Mouse (Mus musculus) neural tube, embryonic 14.5 days (tissue): ENCODE results near the gene Vrk1. TPM values are rescaled to one million over a fixed set of nuclear protein-coding genes. Genes with fewer than 3 reads are reported as not detected.

Experiments used
- ATAC-seq: fragments of 200-750 bp; cut with Nextera tagmentation; 2 replicates; pipeline ENCODE4 v1.8.0; 2017; ENCODE audit warnings: low read depth, mild to moderate bottlenecking, moderate TSS enrichment, moderate library complexity
- H3K27ac ChIP-seq: fragments of 300-500 bp; sonication (generic); 2 replicates; pipeline ENCODE4 v1.5.1; 2014; ENCODE audit warnings: low read depth, mild to moderate bottlenecking, control low read depth, low read length, moderate library complexity, mixed read lengths
- H3K27me3 ChIP-seq: fragments of 300-500 bp; sonication (generic); 2 replicates; pipeline ENCODE4 v1.6.1; 2014; ENCODE audit warnings: low read length; ENCODE audit not compliant: control insufficient read depth, insufficient read depth
- H3K36me3 ChIP-seq: fragments of 300-500 bp; sonication (generic); 2 replicates; pipeline ENCODE4 v1.6.1; 2014; ENCODE audit warnings: low read length, mixed read lengths; ENCODE audit not compliant: control insufficient read depth, insufficient read depth
- H3K4me1 ChIP-seq: fragments of 300-500 bp; sonication (generic); 2 replicates; pipeline ENCODE4 v1.6.1; 2014; ENCODE audit warnings: low read length; ENCODE audit not compliant: control insufficient read depth, insufficient read depth
- H3K4me2 ChIP-seq: fragments of 300-500 bp; sonication (generic); 2 replicates; pipeline ENCODE4 v1.6.1; 2014; ENCODE audit warnings: mild to moderate bottlenecking, low read depth, low read length, control low read depth
- H3K4me3 ChIP-seq: fragments of 300-500 bp; sonication (generic); 2 replicates; pipeline ENCODE4 v1.5.1; 2014; ENCODE audit warnings: low read depth, low read length, control low read depth, mixed read lengths
- H3K9ac ChIP-seq: fragments of 300-500 bp; sonication (generic); replicated peaks from 2 replicates; pipeline ENCODE4 v1.6.1; 2014; ENCODE audit warnings: low read depth, mild to moderate bottlenecking, control low read depth, low read length, mixed read lengths
- H3K9me3 ChIP-seq: fragments of 300-500 bp; sonication (generic); 2 replicates; pipeline ENCODE4 v1.6.1; 2016; ENCODE audit warnings: low read length; ENCODE audit not compliant: control insufficient read depth
- WGBS: fragments of 180-500 bp; shearing (Covaris S2); extraction: QIAGEN DNeasy Blood & Tissue Kit; methylation state at CpG from one replicate; pipeline ENCODE4 v1.1.7; 2014; 5-methylcytosine and 5-hydroxymethylcytosine counted together
- polyA plus RNA-seq: library from polyadenylated mRNA; unstranded; fragments of >200 nt; fragmentation: Nextera tagmentation; extraction: Ambion mirVana; gene quantifications from 2 replicates; pipeline ENCODE4 v1.2.1, GENCODE M21; 2014

Vrk1 gene
- polyA plus RNA-seq, 1 experiment from 2014 or later: 28.8 TPM

GRCm38 (mm10) chr12:106030796-106031195 is 20.8 kb downstream of the Vrk1 start:
- no peaks in the 10 kb centered on the region for H3K4me1 ChIP-seq
- no peak overlapping the region for H3K9ac ChIP-seq
- H3K36me3 ChIP-seq: no peaks in the 10 kb centered on the region
- no peaks in the 10 kb centered on the region for H3K27me3 ChIP-seq
- no peak overlapping the region for H3K4me2 ChIP-seq
- H3K9me3 ChIP-seq: no peaks in the 10 kb centered on the region
- no peak overlapping the region for H3K27ac ChIP-seq
- H3K4me3 ChIP-seq: no peak overlapping the region
- ATAC-seq: no peak
- 90% methylated on average over 7 of the region's 7 CpGs for WGBS

- H3K9me3 ChIP-seq: no peaks in the 10 kb centered on the region
- H3K4me1 ChIP-seq: no peaks in the 10 kb centered on the region
- no peak for ATAC-seq
- H3K36me3 ChIP-seq: no peaks in the 10 kb centered on the region
- WGBS: 86% methylated on average over 9 of the region's 9 CpGs
- no peaks in the 10 kb centered on the region for H3K27me3 ChIP-seq
- H3K9ac ChIP-seq: no peak overlapping the region
- no peak overlapping the region for H3K27ac ChIP-seq
- no peak overlapping the region for H3K4me2 ChIP-seq
- no peak overlapping the region for H3K4me3 ChIP-seq
These were observed 21.9 kb downstream of the Vrk1 start for GRCm38 (mm10) chr12:106031916-106032315.

- no peak overlapping the region for H3K27ac ChIP-seq
- 97% methylated on average over 12 of the region's 12 CpGs for WGBS
- H3K36me3 ChIP-seq: no peaks in the 10 kb centered on the region
- H3K27me3 ChIP-seq: no peaks in the 10 kb centered on the region
- no peak for ATAC-seq
- H3K4me2 ChIP-seq: no peak overlapping the region
- no peak overlapping the region for H3K4me3 ChIP-seq
- H3K9ac ChIP-seq: no peak overlapping the region
- H3K4me1 ChIP-seq: no peaks in the 10 kb centered on the region
- H3K9me3 ChIP-seq: no peaks in the 10 kb centered on the region
These were observed 22.3 kb downstream of the Vrk1 start for GRCm38 (mm10) chr12:106032361-106032760.

DNA sequence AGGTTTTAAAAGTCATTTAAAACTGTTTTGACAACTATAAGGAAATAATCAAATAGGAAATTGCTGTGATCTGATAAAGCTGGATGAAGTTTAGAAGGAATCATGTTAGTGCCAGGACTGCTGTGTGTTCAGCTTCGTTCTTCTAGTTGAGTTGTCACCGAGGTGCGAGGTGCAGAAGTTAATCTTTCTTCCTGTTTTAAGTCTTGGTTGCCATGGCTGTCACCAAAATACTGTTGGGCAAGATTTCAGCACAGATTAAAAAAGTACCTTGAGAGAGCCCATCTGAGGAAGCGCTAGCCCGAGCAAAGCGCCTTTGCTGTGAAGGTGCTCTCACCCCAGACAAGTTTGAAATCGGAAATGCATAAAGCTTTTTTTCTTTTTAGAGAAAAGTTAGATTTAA is 24.2 kb downstream of the Vrk1 start:
- H3K4me2 ChIP-seq: no peak overlapping the region
- H3K9me3 ChIP-seq: no peaks in the 10 kb centered on the region
- H3K4me1 ChIP-seq: no peaks in the 10 kb centered on the region
- H3K4me3 ChIP-seq: no peak overlapping the region
- 95% methylated on average over 7 of the region's 7 CpGs for WGBS
- no peak for ATAC-seq
- H3K27me3 ChIP-seq: no peaks in the 10 kb centered on the region
- H3K27ac ChIP-seq: no peak overlapping the region
- H3K9ac ChIP-seq: no peak overlapping the region
- no peaks in the 10 kb centered on the region for H3K36me3 ChIP-seq

DNA sequence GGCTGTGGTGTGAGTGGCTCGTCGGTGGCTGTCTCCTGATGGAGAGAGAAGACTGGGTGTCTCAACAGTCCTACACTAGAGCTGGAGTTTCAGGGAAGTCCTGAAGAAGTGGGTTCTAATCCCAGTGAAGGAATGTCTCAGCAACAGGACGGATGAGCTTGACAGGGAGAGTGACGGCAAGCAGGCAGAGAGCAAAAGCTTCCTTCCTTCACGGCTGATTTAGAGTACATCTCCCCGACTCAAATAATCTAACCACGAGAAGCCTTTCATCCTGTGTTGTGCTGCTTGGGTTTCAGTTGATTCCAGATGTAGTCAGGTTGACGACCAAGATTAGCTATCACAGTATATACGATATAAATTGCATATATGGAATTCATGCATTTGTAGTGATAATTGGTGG is 24.7 kb downstream of the Vrk1 start:
- no peaks in the 10 kb centered on the region for H3K4me1 ChIP-seq
- 90% methylated on average over 9 of the region's 9 CpGs for WGBS
- no peaks in the 10 kb centered on the region for H3K36me3 ChIP-seq
- no peak overlapping the region for H3K4me3 ChIP-seq
- no peaks in the 10 kb centered on the region for H3K27me3 ChIP-seq
- no peak overlapping the region for H3K9ac ChIP-seq
- H3K27ac ChIP-seq: no peak overlapping the region
- no peak for ATAC-seq
- no peak overlapping the region for H3K4me2 ChIP-seq
- H3K9me3 ChIP-seq: no peaks in the 10 kb centered on the region

GRCm38 (mm10) chr12:106040259-106040658 is 30.2 kb downstream of the Vrk1 start:
- no peak for ATAC-seq
- Histone ChIP-seq H3K9me3 (no peaks in the 10 kb centered on the region), H3K4me1 (no peaks in the 10 kb centered on the region), H3K9ac (no peak overlapping the region), H3K27ac (no peak overlapping the region), H3K36me3 (no peaks in the 10 kb centered on the region), H3K4me2 (no peak overlapping the region), H3K4me3 (no peak overlapping the region), H3K27me3 (no peaks in the 10 kb centered on the region)
- WGBS: 97% methylated on average over 7 of the region's 7 CpGs

DNA sequence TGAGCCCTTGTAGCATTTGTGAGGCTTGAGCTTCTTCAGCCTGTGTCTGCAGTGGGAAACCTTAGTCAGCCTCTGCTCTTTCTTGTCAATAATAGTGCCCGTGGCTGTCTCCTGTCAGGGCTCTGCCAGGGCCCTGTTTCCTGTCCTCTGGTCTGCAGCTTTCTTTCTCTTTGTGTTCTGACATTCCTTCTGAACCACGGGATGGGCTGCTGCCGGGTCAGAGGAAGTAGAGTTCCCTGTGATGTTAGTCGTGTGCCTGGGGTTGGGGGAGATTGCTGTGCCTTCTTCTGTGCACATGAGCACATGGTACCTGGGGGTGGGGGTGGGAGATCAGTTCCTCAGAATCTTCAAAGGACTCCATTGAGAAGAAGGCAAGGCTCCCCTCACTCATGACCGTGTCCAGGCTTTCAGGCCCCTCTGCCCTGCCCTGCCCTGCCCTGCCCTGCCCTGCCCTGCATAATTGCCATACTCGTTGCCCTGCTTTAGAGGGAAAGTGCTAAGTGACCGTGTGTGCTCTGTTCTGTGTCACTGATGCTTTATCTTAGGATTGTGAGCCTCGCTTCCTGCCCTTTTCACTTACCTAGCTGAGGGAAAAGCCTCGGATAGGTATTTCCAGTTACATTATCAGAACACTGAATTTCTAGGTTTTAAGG is 36.2 kb downstream of the Vrk1 start:
- no peaks in the 10 kb centered on the region for H3K4me1 ChIP-seq
- H3K4me2 ChIP-seq: no peak overlapping the region
- no peak overlapping the region for H3K27ac ChIP-seq
- 57% methylated on average over 9 of the region's 9 CpGs for WGBS
- no peaks in the 10 kb centered on the region for H3K9me3 ChIP-seq
- no peak overlapping the region for H3K9ac ChIP-seq
- no peak overlapping the region for H3K4me3 ChIP-seq
- no peaks in the 10 kb centered on the region for H3K36me3 ChIP-seq
- no peak for ATAC-seq
- no peaks in the 10 kb centered on the region for H3K27me3 ChIP-seq

DNA sequence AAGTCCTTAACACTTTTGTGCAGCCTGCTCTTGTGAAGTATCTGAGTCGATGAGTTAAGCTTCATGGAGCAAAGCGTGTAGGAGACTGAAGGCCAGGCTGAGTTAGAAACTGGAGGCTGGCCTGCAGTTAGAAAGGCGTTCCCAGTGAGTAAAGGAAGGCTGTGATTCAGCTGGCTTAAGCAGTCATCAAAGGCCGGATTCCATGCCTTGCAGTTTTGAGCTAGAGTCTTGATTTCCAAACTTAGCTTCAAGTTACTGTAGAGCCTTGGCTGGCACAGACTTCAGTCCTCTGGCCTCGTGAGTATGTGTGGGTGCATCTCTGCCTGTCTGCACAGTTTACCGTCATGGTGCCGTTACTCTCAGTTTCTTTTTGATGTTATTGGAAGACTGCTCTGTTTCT is 42.2 kb downstream of the Vrk1 start:
- ATAC-seq: no peak
- WGBS: 91% methylated on average over 7 of the region's 7 CpGs

GRCm38 (mm10) chr12:106055799-106056198 is 45.8 kb downstream of the Vrk1 start:
- Histone ChIP-seq H3K4me2 (no peak overlapping the region), H3K27me3 (no peaks in the 10 kb centered on the region), H3K36me3 (no peaks in the 10 kb centered on the region), H3K9me3 (no peaks in the 10 kb centered on the region), H3K4me3 (no peak overlapping the region), H3K9ac (no peak overlapping the region), H3K27ac (no peak overlapping the region), H3K4me1 (no peaks in the 10 kb centered on the region)
- 49% methylated on average over 6 of the region's 6 CpGs for WGBS
- peak; percentile 56; the same call in 1 of the 2 replicates for ATAC-seq

More for the DNA sequence above, 42.2 kb downstream of the Vrk1 start:
- no peak overlapping the region for H3K27ac ChIP-seq
- no peak overlapping the region for H3K4me2 ChIP-seq
- no peaks in the 10 kb centered on the region for H3K9me3 ChIP-seq
- H3K9ac ChIP-seq: no peak overlapping the region
- H3K36me3 ChIP-seq: no peaks in the 10 kb centered on the region
- H3K4me3 ChIP-seq: no peak overlapping the region
- H3K27me3 ChIP-seq: no peaks in the 10 kb centered on the region
- no peaks in the 10 kb centered on the region for H3K4me1 ChIP-seq
